Mouse (Mus musculus) forebrain, embryonic 13.5 days (tissue): Measurements from ENCODE around the gene Zfp637. TPM values are rescaled to one million over a fixed set of nuclear protein-coding genes. Genes with fewer than 3 reads are reported as not detected.

Experiments
- ATAC-seq: fragments of 200-750 bp; cut with Nextera tagmentation; 2 replicates; pipeline ENCODE4 v1.8.0; 2017
- H3K27ac ChIP-seq: fragments of 300-500 bp; sonication (generic); 2 replicates; pipeline ENCODE4 v1.5.1; 2015; ENCODE audit warnings: inconsistent platforms, mild to moderate bottlenecking, moderate library complexity
- H3K27me3 ChIP-seq: fragments of 300-500 bp; sonication (generic); 2 replicates; pipeline ENCODE4 v1.6.1; 2015; ENCODE audit warnings: mild to moderate bottlenecking, inconsistent platforms
- H3K36me3 ChIP-seq: fragments of 300-500 bp; sonication (generic); 2 replicates; pipeline ENCODE4 v1.6.1; 2015; ENCODE audit warnings: mild to moderate bottlenecking, inconsistent platforms; ENCODE audit not compliant: poor library complexity, severe bottlenecking
- H3K4me1 ChIP-seq: fragments of 300-500 bp; sonication (generic); 2 replicates; pipeline ENCODE4 v1.6.1; 2015; ENCODE audit warnings: inconsistent platforms
- H3K4me2 ChIP-seq: fragments of 300-500 bp; sonication (generic); 2 replicates; pipeline ENCODE4 v1.6.1; 2015; ENCODE audit warnings: inconsistent platforms, mild to moderate bottlenecking, moderate library complexity
- H3K4me3 ChIP-seq: fragments of 300-500 bp; sonication (generic); 2 replicates; pipeline ENCODE4 v1.5.1; 2015; ENCODE audit warnings: mild to moderate bottlenecking, inconsistent platforms
- H3K9ac ChIP-seq: fragments of 300-500 bp; sonication (generic); 2 replicates; pipeline ENCODE4 v1.6.1; 2015; ENCODE audit warnings: mild to moderate bottlenecking, inconsistent platforms
- H3K9me3 ChIP-seq: fragments of 300-500 bp; sonication (generic); replicated peaks from 2 replicates; pipeline ENCODE4 v1.6.1; 2016; ENCODE audit warnings: inconsistent platforms
- whole genome bisulfite sequencing: fragments of 180-500 bp; shearing (Covaris S2); methylation state at CpG from one replicate; pipeline ENCODE4 v1.1.7; 2015; 5-methylcytosine and 5-hydroxymethylcytosine counted together
- polyA plus RNA-seq: library from polyadenylated mRNA; unstranded; fragments of >200 nt; fragmentation: Nextera tagmentation; extraction: Ambion mirVana; gene quantifications from 2 replicates; pipeline ENCODE4 v1.2.1, GENCODE M21; 2015

The Zfp637 gene
- 185 and 192 TPM in 2 replicates for polyA plus RNA-seq

GRCm38 (mm10) chr6:117840686-117841510 is at the start of gene Zfp637:
Gene Zfp637, plus strand, starts transcription at chr6:117841180.
- no peaks in the 10 kb centered on the region for H3K27me3 ChIP-seq
- peak; percentile 97 for ATAC-seq
- WGBS, result 1% methylated on average over 56 of the region's 66 CpGs

GRCm38 (mm10) chr6:117795251-117795650 is 45.7 kb upstream of the Zfp637 start:
- Histone ChIP-seq H3K4me2 (no peak overlapping the region), H3K9ac (no peak overlapping the region), H3K4me3 (no peak overlapping the region), H3K36me3 (no peaks in the 10 kb centered on the region), H3K27ac (no peak overlapping the region), H3K4me1 (no peaks in the 10 kb centered on the region), H3K9me3 (peaks cover 5% of the 10 kb centered on the region; the same call in 1 of the 2 replicates), H3K27me3 (no peaks in the 10 kb centered on the region)
- no peak for ATAC-seq
- 83% methylated on average over 3 of the region's 3 CpGs for WGBS

More at GRCm38 (mm10) chr6:117840686-117841510, at the start of gene Zfp637:
- H3K4me1 ChIP-seq, result peaks cover 13% of the 10 kb centered on the region
- H3K9me3 ChIP-seq, result no peaks in the 10 kb centered on the region
- peak within 1 kb of the TSS; percentile 76 for H3K4me2 ChIP-seq
- H3K36me3 ChIP-seq, result peaks cover 29% of the 10 kb centered on the region
- H3K9ac ChIP-seq, result peak within 1 kb of the TSS; percentile 98
- H3K27ac ChIP-seq, result peak within 1 kb of the TSS; percentile 93
- H3K4me3 ChIP-seq, result peak within 1 kb of the TSS; percentile 74

GRCm38 (mm10) chr6:117800824-117801223 is 40.2 kb upstream of the Zfp637 start:
- H3K4me1 ChIP-seq, result no peaks in the 10 kb centered on the region
- H3K9me3 ChIP-seq, result peaks cover 1% of the 10 kb centered on the region; the same call in 1 of the 2 replicates
- no peak overlapping the region for H3K9ac ChIP-seq
- no peak overlapping the region for H3K4me3 ChIP-seq
- no peaks in the 10 kb centered on the region for H3K27me3 ChIP-seq
- H3K4me2 ChIP-seq, result no peak overlapping the region
- ATAC-seq, result no peak
- WGBS, result 80% methylated on average over 7 of the region's 7 CpGs
- H3K27ac ChIP-seq, result no peak overlapping the region
- H3K36me3 ChIP-seq, result no peaks in the 10 kb centered on the region

- Histone ChIP-seq H3K4me2 (no peak overlapping the region), H3K9me3 (no peaks in the 10 kb centered on the region), H3K27ac (no peak overlapping the region), H3K4me1 (no peaks in the 10 kb centered on the region), H3K36me3 (no peaks in the 10 kb centered on the region), H3K27me3 (no peaks in the 10 kb centered on the region), H3K4me3 (no peak overlapping the region), H3K9ac (no peak overlapping the region)
- ATAC-seq, result no peak
- WGBS, result 85% methylated on average over 6 of the region's 6 CpGs
Measured at GRCm38 (mm10) chr6:117801801-117802200, 39.2 kb upstream of the Zfp637 start.

GRCm38 (mm10) chr6:117807756-117808155 is 33.2 kb upstream of the Zfp637 start:
- Histone ChIP-seq H3K9ac (no peak overlapping the region), H3K9me3 (no peaks in the 10 kb centered on the region), H3K27ac (no peak overlapping the region), H3K27me3 (no peaks in the 10 kb centered on the region), H3K36me3 (no peaks in the 10 kb centered on the region), H3K4me3 (no peak overlapping the region), H3K4me2 (no peak overlapping the region), H3K4me1 (no peaks in the 10 kb centered on the region)
- ATAC-seq, result no peak
- WGBS, result 88% methylated on average over 1 of the region's 1 CpGs

- no peaks in the 10 kb centered on the region for H3K27me3 ChIP-seq
Measured at GRCm38 (mm10) chr6:117809816-117810215, 31.2 kb upstream of the Zfp637 start.

GRCm38 (mm10) chr6:117810717-117811116 is 30.3 kb upstream of the Zfp637 start:
- no peaks in the 10 kb centered on the region for H3K27me3 ChIP-seq
- WGBS, result 77% methylated on average over 4 of the region's 4 CpGs
- H3K4me1 ChIP-seq, result no peaks in the 10 kb centered on the region
- no peaks in the 10 kb centered on the region for H3K36me3 ChIP-seq
- H3K9me3 ChIP-seq, result no peaks in the 10 kb centered on the region
- H3K9ac ChIP-seq, result no peak overlapping the region
- no peak overlapping the region for H3K4me2 ChIP-seq
- no peak for ATAC-seq
- no peak overlapping the region for H3K4me3 ChIP-seq
- no peak overlapping the region for H3K27ac ChIP-seq

More at GRCm38 (mm10) chr6:117809816-117810215, 31.2 kb upstream of the Zfp637 start:
- no peak overlapping the region for H3K9ac ChIP-seq
- no peak for ATAC-seq
- no peak overlapping the region for H3K27ac ChIP-seq
- no peak overlapping the region for H3K4me3 ChIP-seq
- H3K36me3 ChIP-seq, result no peaks in the 10 kb centered on the region
- no peaks in the 10 kb centered on the region for H3K4me1 ChIP-seq
- no peak overlapping the region for H3K4me2 ChIP-seq
- WGBS, result 91% methylated on average over 6 of the region's 6 CpGs
- no peaks in the 10 kb centered on the region for H3K9me3 ChIP-seq

- ATAC-seq, result no peak
- Histone ChIP-seq H3K27me3 (no peaks in the 10 kb centered on the region), H3K4me3 (no peak overlapping the region), H3K9ac (no peak overlapping the region), H3K4me2 (no peak overlapping the region), H3K36me3 (no peaks in the 10 kb centered on the region), H3K27ac (no peak overlapping the region), H3K9me3 (no peaks in the 10 kb centered on the region), H3K4me1 (no peaks in the 10 kb centered on the region)
- WGBS, result 74% methylated on average over 5 of the region's 5 CpGs
Measured at GRCm38 (mm10) chr6:117811256-117811655, 29.7 kb upstream of the Zfp637 start.

GRCm38 (mm10) chr6:117814681-117815080 is 26.3 kb upstream of the Zfp637 start:
- H3K4me2 ChIP-seq, result no peak overlapping the region
- H3K9me3 ChIP-seq, result no peaks in the 10 kb centered on the region
- no peaks in the 10 kb centered on the region for H3K4me1 ChIP-seq
- no peaks in the 10 kb centered on the region for H3K27me3 ChIP-seq
- no peak overlapping the region for H3K4me3 ChIP-seq
- no peak for ATAC-seq
- H3K27ac ChIP-seq, result no peak overlapping the region
- no peaks in the 10 kb centered on the region for H3K36me3 ChIP-seq
- no peak overlapping the region for H3K9ac ChIP-seq

- Histone ChIP-seq H3K27me3 (no peaks in the 10 kb centered on the region), H3K9me3 (no peaks in the 10 kb centered on the region), H3K27ac (no peak overlapping the region), H3K9ac (no peak overlapping the region), H3K4me3 (no peak overlapping the region), H3K4me1 (no peaks in the 10 kb centered on the region), H3K4me2 (no peak overlapping the region), H3K36me3 (no peaks in the 10 kb centered on the region)
- ATAC-seq, result no peak
- 86% methylated on average over 5 of the region's 5 CpGs for WGBS
Measured at GRCm38 (mm10) chr6:117817108-117817541, 23.9 kb upstream of the Zfp637 start.

- WGBS, result 84% methylated on average over 14 of the region's 14 CpGs
- no peaks in the 10 kb centered on the region for H3K27me3 ChIP-seq
- H3K27ac ChIP-seq, result no peak overlapping the region
- no peak overlapping the region for H3K4me3 ChIP-seq
- H3K4me2 ChIP-seq, result no peak overlapping the region
- ATAC-seq, result no peak
- no peak overlapping the region for H3K9ac ChIP-seq
- H3K4me1 ChIP-seq, result no peaks in the 10 kb centered on the region
- H3K36me3 ChIP-seq, result no peaks in the 10 kb centered on the region
- H3K9me3 ChIP-seq, result no peaks in the 10 kb centered on the region
Measured at GRCm38 (mm10) chr6:117820327-117820726, 20.7 kb upstream of the Zfp637 start.

- no peak overlapping the region for H3K4me2 ChIP-seq
- H3K27ac ChIP-seq, result no peak overlapping the region
- no peaks in the 10 kb centered on the region for H3K36me3 ChIP-seq
- peak; percentile 73 for ATAC-seq
- H3K9me3 ChIP-seq, result no peaks in the 10 kb centered on the region
- no peaks in the 10 kb centered on the region for H3K4me1 ChIP-seq
- H3K9ac ChIP-seq, result no peak overlapping the region
- H3K4me3 ChIP-seq, result no peak overlapping the region
- H3K27me3 ChIP-seq, result peaks cover 7% of the 10 kb centered on the region; the same call in 1 of the 2 replicates
- 17% methylated on average over 4 of the region's 4 CpGs for WGBS
Measured at GRCm38 (mm10) chr6:117825369-117825768, 15.6 kb upstream of the Zfp637 start.
